In the genomic region with DNA sequence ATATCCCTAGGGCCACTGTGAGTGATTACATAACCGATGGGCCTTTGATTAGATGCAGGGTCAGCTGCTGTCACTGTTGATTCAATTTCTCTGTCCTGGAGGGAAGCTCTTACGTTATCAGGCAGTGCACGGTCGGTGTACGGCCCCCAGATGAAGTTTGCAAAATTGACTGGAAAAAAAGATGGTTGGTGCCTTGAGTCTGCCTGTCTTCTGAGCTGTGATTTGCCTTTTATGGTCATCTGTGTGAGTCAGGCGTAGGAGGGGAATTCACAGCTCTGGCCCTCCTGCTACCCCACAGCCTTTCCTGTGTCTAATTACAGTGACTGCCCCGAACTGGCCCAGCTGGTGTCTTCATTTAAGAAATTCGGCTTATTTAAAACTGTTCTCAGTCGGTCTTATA, we compare ENCODE assay signal across 8 mouse cellular contexts. TPM values are rescaled to one million over a fixed set of nuclear protein-coding genes. Genes with fewer than 3 reads are reported as not detected.
DNase-seq lines count a peak whose midpoint lies in the region; ATAC-seq and TF ChIP-seq lines count a peak whose summit lies in the region.

No protein-coding gene starts in this region.

- peak; percentile 26 for DNase-seq in kidney, adult 2 months
- DNase-seq in kidney, adult 11 months: no peak
- DNase-seq in A20 (ENCODE audit: low read depth, low spot score): peak; percentile 84

- no peak overlapping the region for H3K4me3 ChIP-seq in kidney, adult 2 months (ENCODE audit: insufficient read depth, low read depth, low read length)
- H3K4me3 ChIP-seq in embryonic facial prominence, embryonic 12.5 days: no peak overlapping the region
- no peak overlapping the region for H3K4me3 ChIP-seq in olfactory bulb, adult 2 months (ENCODE audit: insufficient read depth, low read depth, low read length)

- no peaks in the 10 kb centered on the region for H3K4me1 ChIP-seq in kidney, adult 2 months (ENCODE audit: control insufficient read depth, insufficient read depth, low read length)
- H3K4me1 ChIP-seq in embryonic facial prominence, embryonic 12.5 days: peaks cover 15% of the 10 kb centered on the region; the same call in 1 of the 2 replicates
- peaks cover 23% of the 10 kb centered on the region for H3K4me1 ChIP-seq in olfactory bulb, adult 2 months (ENCODE audit: control insufficient read depth, insufficient read depth, low read length)

- TF ChIP-seq CTCF in kidney, adult 2 months (conservative IDR thresholded peaks at IDR 0.05; ENCODE audit: insufficient read depth, insufficient read length, low read depth, low read length): no peak
- no peak for TF ChIP-seq CTCF in olfactory bulb, adult 2 months (IDR thresholded peaks at IDR 0.05; ENCODE audit: insufficient read depth, low read depth, low read length)

- H3K27me3 ChIP-seq in kidney, adult 2 months (replicated peaks; ENCODE audit: control insufficient read depth, insufficient read depth, low read length): no peaks in the 10 kb centered on the region
- H3K27me3 ChIP-seq in embryonic facial prominence, embryonic 12.5 days: no peaks in the 10 kb centered on the region

- WGBS in kidney, adult 2 months: 46% methylated on average over 9 of the region's 9 CpGs
- 36% methylated on average over 9 of the region's 9 CpGs for WGBS in embryonic facial prominence, embryonic 12.5 days
- whole genome bisulfite sequencing in olfactory bulb, adult 2 months: 49% methylated on average over 9 of the region's 9 CpGs

- TF ChIP-seq POLR2A in kidney, adult 2 months (IDR thresholded peaks at IDR 0.05; ENCODE audit: low read depth, low read length): no peak
- no peak for TF ChIP-seq POLR2A in olfactory bulb, adult 2 months (IDR thresholded peaks at IDR 0.05; ENCODE audit: insufficient read depth, low read depth, low read length)

- H3K36me3 ChIP-seq in kidney, adult 2 months (ENCODE audit: control insufficient read depth, insufficient read depth, low read length): peaks cover 6% of the 10 kb centered on the region; the same call in 1 of the 2 replicates
- H3K36me3 ChIP-seq in embryonic facial prominence, embryonic 12.5 days: peaks cover 30% of the 10 kb centered on the region

- H3K9ac ChIP-seq in embryonic facial prominence, embryonic 12.5 days: no peak overlapping the region

- H3K9me3 ChIP-seq in embryonic facial prominence, embryonic 12.5 days: no peaks in the 10 kb centered on the region

- no peak overlapping the region for H3K27ac ChIP-seq in kidney, adult 2 months (ENCODE audit: insufficient read depth, low read depth, low read length)
- 0 out of 2 replicates have a peak overlapping the region, but pooled peaks have one; percentile 41 for H3K27ac ChIP-seq in embryonic facial prominence, embryonic 12.5 days
- peak overlapping the region; percentile 60; the same call in 1 of the 2 replicates for H3K27ac ChIP-seq in olfactory bulb, adult 2 months (ENCODE audit: insufficient read depth, low read depth, low read length)

- ATAC-seq in embryonic facial prominence, embryonic 12.5 days (ENCODE audit: insufficient number of reproducible peaks, insufficient read depth, low FRiP score, low TSS enrichment): no peak
- ATAC-seq in inflammation-experienced regulatory T-cells, adult 6 months: peak; percentile 94
- ATAC-seq in megakaryocyte progenitor cell, adult 5-6 weeks (replicated peaks; ENCODE audit: poor library complexity): no peak
- no peak for ATAC-seq in erythroblast, adult 5-6 weeks (replicated peaks; ENCODE audit: low FRiP score, poor library complexity, severe bottlenecking)

- no peak overlapping the region for H3K4me2 ChIP-seq in embryonic facial prominence, embryonic 12.5 days (replicated peaks)

RNA-seq across cellular contexts. Expression of a gene that starts 16.7 kb away (rescaled TPM):
- polyA plus RNA-seq in kidney, adult 2 months (2012; rRNA removed): 0.19 and 0.27 TPM in 2 replicates
- 1.9 and 2.3 TPM in 2 replicates for polyA plus RNA-seq in embryonic facial prominence, embryonic 12.5 days (2016; fragmentation: Nextera tagmentation; extraction: Ambion mirVana)
- polyA plus RNA-seq in inflammation-experienced regulatory T-cells, adult 6 months (2017; shearing (Covaris generic)): 1 to 10 TPM; 1.6 to 4.6 (median 3.1) TPM
- polyA plus RNA-seq in olfactory bulb, adult 2 months (2012; ENCODE audit: insufficient read depth, insufficient read length, low replicate concordance, missing spikeins): not detected in 2 replicates
- 0.24 and 0.35 TPM in 2 replicates for total RNA-seq in megakaryocyte progenitor cell, adult 5-6 weeks (2015)
- 0.25 and 0.74 TPM in 2 replicates for total RNA-seq in megakaryocyte progenitor cell, adult 5-6 weeks (2017)
- 0.38 TPM in 1 of 2 replicates, not detected in the other for total RNA-seq in erythroblast, adult 5-6 weeks (2015; ENCODE audit: low replicate concordance)
- 0.28 TPM in 1 of 2 replicates, not detected in the other for total RNA-seq in erythroblast, adult 5-6 weeks (2017; ENCODE audit: low replicate concordance)

RNA-seq across cellular contexts. Expression of a gene that starts 52.9 kb away (rescaled TPM):
- 128 and 132 TPM in 2 replicates for polyA plus RNA-seq in kidney, adult 2 months (2012; rRNA removed)
- 76.5 and 76.6 TPM in 2 replicates for polyA plus RNA-seq in embryonic facial prominence, embryonic 12.5 days (2016; fragmentation: Nextera tagmentation; extraction: Ambion mirVana)
- polyA plus RNA-seq in inflammation-experienced regulatory T-cells, adult 6 months (2017; shearing (Covaris generic)): 10 to 100 TPM; 25.9 to 29.2 (median 29.0) TPM
- not detected in 2 replicates for polyA plus RNA-seq in olfactory bulb, adult 2 months (2012; ENCODE audit: insufficient read depth, insufficient read length, low replicate concordance, missing spikeins)
- 90.1 and 113 TPM in 2 replicates for total RNA-seq in megakaryocyte progenitor cell, adult 5-6 weeks (2015)
- 137 and 191 TPM in 2 replicates for total RNA-seq in megakaryocyte progenitor cell, adult 5-6 weeks (2017)
- total RNA-seq in erythroblast, adult 5-6 weeks (2015; ENCODE audit: low replicate concordance): 16.9 and 46.1 TPM in 2 replicates
- total RNA-seq in erythroblast, adult 5-6 weeks (2017; ENCODE audit: low replicate concordance): 37.9 and 42.3 TPM in 2 replicates
